Mouse (Mus musculus): ENCODE results near the gene Eif4e. TPM values are rescaled to one million over a fixed set of nuclear protein-coding genes. Genes with fewer than 3 reads are reported as not detected.

Eif4e gene
- polyA plus RNA-seq, 1 experiment: 136 TPM

- H3K4me3 ChIP-seq: no peak overlapping the region
- H3ac ChIP-seq (ENCODE audit: control insufficient read depth, insufficient read length): no peak overlapping the region
- H3K36me3 ChIP-seq (ENCODE audit: control insufficient read depth, insufficient read depth): no peaks in the 10 kb centered on the region
- TF ChIP-seq POLR2AphosphoS2 (IDR thresholded peaks at IDR 0.05; ENCODE audit: insufficient read length, low read depth) (no peak), CEBPB (IDR thresholded peaks at IDR 0.05; ENCODE audit: insufficient read depth, poor library complexity, severe bottlenecking) (no peak)
- H3K27me3 ChIP-seq (ENCODE audit: control insufficient read depth, insufficient read depth, insufficient read length): no peaks in the 10 kb centered on the region
- no peaks in the 10 kb centered on the region for H3K79me2 ChIP-seq (ENCODE audit: control insufficient read depth, insufficient read depth)
- H3K4me2 ChIP-seq (ENCODE audit: low read depth): no peak overlapping the region
Measured at GRCm38 (mm10) chr3:138503754-138504153, 22.2 kb upstream of the Eif4e start.

- Histone ChIP-seq H3K27me3 (ENCODE audit: control insufficient read depth, insufficient read depth, insufficient read length) (no peaks in the 10 kb centered on the region), H3ac (ENCODE audit: control insufficient read depth, insufficient read length) (no peak overlapping the region), H3K79me2 (ENCODE audit: control insufficient read depth, insufficient read depth) (no peaks in the 10 kb centered on the region), H3K36me3 (ENCODE audit: control insufficient read depth, insufficient read depth) (no peaks in the 10 kb centered on the region), H3K4me2 (ENCODE audit: low read depth) (no peak overlapping the region), H3K4me3 (no peak overlapping the region)
- TF ChIP-seq MYOG (IDR thresholded peaks at IDR 0.05; ENCODE audit: control insufficient read depth in 1 of 3, insufficient read depth in 1 of 3, insufficient read length in 2 of 3, low read depth in 2 of 3) (no peak), POLR2A (IDR thresholded peaks at IDR 0.05; ENCODE audit: insufficient read length, low read depth) (no peak), TCF3 (IDR thresholded peaks at IDR 0.05; ENCODE audit: insufficient read length, low read depth) (no peak), CEBPB (IDR thresholded peaks at IDR 0.05; ENCODE audit: insufficient read depth, poor library complexity, severe bottlenecking) (no peak), SRF (IDR thresholded peaks at IDR 0.05; ENCODE audit: control insufficient read depth, insufficient read length, low read depth) (no peak), POLR2AphosphoS2 (IDR thresholded peaks at IDR 0.05; ENCODE audit: insufficient read length, low read depth) (no peak), E2F4 (IDR thresholded peaks at IDR 0.05; ENCODE audit: insufficient read depth) (no peak), MYOD1 (IDR thresholded peaks at IDR 0.05; ENCODE audit: control insufficient read depth in 1 of 3, insufficient read length in 2 of 3, low read depth in 2 of 3) (no peak)
Measured at GRCm38 (mm10) chr3:138506749-138507148, 19.2 kb upstream of the Eif4e start.

- H3K4me2 ChIP-seq (ENCODE audit: low read depth): no peak overlapping the region
- no peaks in the 10 kb centered on the region for H3K27me3 ChIP-seq (ENCODE audit: control insufficient read depth, insufficient read depth, insufficient read length)
- H3K4me3 ChIP-seq: no peak overlapping the region
- no peaks in the 10 kb centered on the region for H3K79me2 ChIP-seq (ENCODE audit: control insufficient read depth, insufficient read depth)
- TF ChIP-seq MYOD1 (IDR thresholded peaks at IDR 0.05; ENCODE audit: control insufficient read depth in 1 of 3, insufficient read length in 2 of 3, low read depth in 2 of 3): no peak
- TF ChIP-seq USF1 (IDR thresholded peaks at IDR 0.05; ENCODE audit: low read depth): no peak
- no peak for TF ChIP-seq SRF (IDR thresholded peaks at IDR 0.05; ENCODE audit: control insufficient read depth, insufficient read length, low read depth)
- TF ChIP-seq MYOG (IDR thresholded peaks at IDR 0.05; ENCODE audit: control insufficient read depth in 1 of 3, insufficient read depth in 1 of 3, insufficient read length in 2 of 3, low read depth in 2 of 3): no peak
- no peak for TF ChIP-seq REST (IDR thresholded peaks at IDR 0.05; ENCODE audit: insufficient read depth, insufficient read length)
- no peak for TF ChIP-seq CEBPB (IDR thresholded peaks at IDR 0.05; ENCODE audit: insufficient read depth, poor library complexity, severe bottlenecking)
- no peak for TF ChIP-seq TCF12 (IDR thresholded peaks at IDR 0.05; ENCODE audit: insufficient read depth, poor library complexity, severe bottlenecking)
- no peak for TF ChIP-seq POLR2A (IDR thresholded peaks at IDR 0.05; ENCODE audit: insufficient read length, low read depth)
- TF ChIP-seq MAX (IDR thresholded peaks at IDR 0.05; ENCODE audit: low read depth): no peak
- no peak for TF ChIP-seq TCF3 (IDR thresholded peaks at IDR 0.05; ENCODE audit: insufficient read length, low read depth)
- no peak for TF ChIP-seq E2F4 (IDR thresholded peaks at IDR 0.05; ENCODE audit: insufficient read depth)
- no peak for TF ChIP-seq POLR2AphosphoS2 (IDR thresholded peaks at IDR 0.05; ENCODE audit: insufficient read length, low read depth)
- H3K36me3 ChIP-seq (ENCODE audit: control insufficient read depth, insufficient read depth): no peaks in the 10 kb centered on the region
- no peak overlapping the region for H3ac ChIP-seq (ENCODE audit: control insufficient read depth, insufficient read length)
Measured at GRCm38 (mm10) chr3:138509581-138509980, 16.4 kb upstream of the Eif4e start.

GRCm38 (mm10) chr3:138510471-138510870 lies 15.5 kb upstream of the Eif4e start:
- H3K4me2 ChIP-seq (ENCODE audit: low read depth): no peak overlapping the region
- H3K36me3 ChIP-seq (ENCODE audit: control insufficient read depth, insufficient read depth): no peaks in the 10 kb centered on the region
- no peak overlapping the region for H3K4me3 ChIP-seq
- TF ChIP-seq POLR2AphosphoS2 (IDR thresholded peaks at IDR 0.05; ENCODE audit: insufficient read length, low read depth) (no peak), MAX (IDR thresholded peaks at IDR 0.05; ENCODE audit: low read depth) (no peak), SRF (IDR thresholded peaks at IDR 0.05; ENCODE audit: control insufficient read depth, insufficient read length, low read depth) (no peak), USF1 (IDR thresholded peaks at IDR 0.05; ENCODE audit: low read depth) (no peak), MYOG (IDR thresholded peaks at IDR 0.05; ENCODE audit: control insufficient read depth in 1 of 3, insufficient read depth in 1 of 3, insufficient read length in 2 of 3, low read depth in 2 of 3) (no peak), POLR2A (IDR thresholded peaks at IDR 0.05; ENCODE audit: insufficient read length, low read depth) (no peak), E2F4 (IDR thresholded peaks at IDR 0.05; ENCODE audit: insufficient read depth) (no peak), CEBPB (IDR thresholded peaks at IDR 0.05; ENCODE audit: insufficient read depth, poor library complexity, severe bottlenecking) (no peak), MYOD1 (IDR thresholded peaks at IDR 0.05; ENCODE audit: control insufficient read depth in 1 of 3, insufficient read length in 2 of 3, low read depth in 2 of 3) (no peak), REST (IDR thresholded peaks at IDR 0.05; ENCODE audit: insufficient read depth, insufficient read length) (no peak)
- H3K79me2 ChIP-seq (ENCODE audit: control insufficient read depth, insufficient read depth): no peaks in the 10 kb centered on the region
- no peaks in the 10 kb centered on the region for H3K27me3 ChIP-seq (ENCODE audit: control insufficient read depth, insufficient read depth, insufficient read length)
- no peak overlapping the region for H3ac ChIP-seq (ENCODE audit: control insufficient read depth, insufficient read length)

GRCm38 (mm10) chr3:138513243-138513642 lies 12.7 kb upstream of the Eif4e start:
- Histone ChIP-seq H3K27me3 (ENCODE audit: control insufficient read depth, insufficient read depth, insufficient read length) (no peaks in the 10 kb centered on the region), H3K4me3 (no peak overlapping the region), H3K4me2 (ENCODE audit: low read depth) (no peak overlapping the region), H3ac (ENCODE audit: control insufficient read depth, insufficient read length) (no peak overlapping the region), H3K36me3 (ENCODE audit: control insufficient read depth, insufficient read depth) (no peaks in the 10 kb centered on the region), H3K79me2 (ENCODE audit: control insufficient read depth, insufficient read depth) (no peaks in the 10 kb centered on the region)
- TF ChIP-seq E2F4 (IDR thresholded peaks at IDR 0.05; ENCODE audit: insufficient read depth) (no peak), CEBPB (IDR thresholded peaks at IDR 0.05; ENCODE audit: insufficient read depth, poor library complexity, severe bottlenecking) (no peak), SRF (IDR thresholded peaks at IDR 0.05; ENCODE audit: control insufficient read depth, insufficient read length, low read depth) (no peak)
